Mouse (Mus musculus) limb, embryonic 15.5 days (tissue): ENCODE measurements around the gene Gigyf2. TPM values are rescaled to one million over a fixed set of nuclear protein-coding genes. Genes with fewer than 3 reads are reported as not detected.

ENCODE experiments used
- ATAC-seq: fragments of 200-750 bp; cut with Nextera tagmentation; 2 replicates; pipeline ENCODE4 v1.8.0; 2017; ENCODE audit warnings: low read depth, moderate TSS enrichment; ENCODE audit not compliant: insufficient number of reproducible peaks, low FRiP score, low TSS enrichment
- H3K27ac ChIP-seq: fragments of 300-500 bp; sonication (generic); 2 replicates; pipeline ENCODE4 v1.5.1; 2015; ENCODE audit warnings: moderate library complexity, mild to moderate bottlenecking, inconsistent platforms
- H3K27me3 ChIP-seq: fragments of 300-500 bp; sonication (generic); 2 replicates; pipeline ENCODE4 v1.6.1; 2015; ENCODE audit warnings: inconsistent platforms
- H3K36me3 ChIP-seq: fragments of 300-500 bp; sonication (generic); 2 replicates; pipeline ENCODE4 v1.6.1; 2015; ENCODE audit warnings: inconsistent platforms
- H3K4me1 ChIP-seq: fragments of 300-500 bp; sonication (generic); 2 replicates; pipeline ENCODE4 v1.6.1; 2015; ENCODE audit warnings: inconsistent platforms
- H3K4me2 ChIP-seq: fragments of 300-500 bp; sonication (generic); 2 replicates; pipeline ENCODE4 v1.6.1; 2015; ENCODE audit warnings: mild to moderate bottlenecking, inconsistent platforms
- H3K4me3 ChIP-seq: fragments of 300-500 bp; sonication (generic); 2 replicates; pipeline ENCODE4 v1.5.1; 2015; ENCODE audit warnings: mild to moderate bottlenecking, inconsistent platforms
- H3K9ac ChIP-seq: fragments of 300-500 bp; sonication (generic); 2 replicates; pipeline ENCODE4 v1.6.1; 2015; ENCODE audit warnings: inconsistent platforms
- H3K9me3 ChIP-seq: fragments of 300-500 bp; sonication (generic); 2 replicates; pipeline ENCODE4 v1.6.1; 2016; ENCODE audit warnings: inconsistent platforms
- WGBS: fragments of 180-500 bp; shearing (Covaris S2); methylation state at CpG from one replicate; pipeline ENCODE4 v1.1.7; 2015; 5-methylcytosine and 5-hydroxymethylcytosine counted together
- polyA plus RNA-seq: library from polyadenylated mRNA; unstranded; fragments of >200 nt; fragmentation: Nextera tagmentation; extraction: Ambion mirVana; gene quantifications from 2 replicates; pipeline ENCODE4 v1.2.1, GENCODE M21; 2015

Gene Gigyf2
- polyA plus RNA-seq: 49.6 and 57.5 TPM in 2 replicates

DNA sequence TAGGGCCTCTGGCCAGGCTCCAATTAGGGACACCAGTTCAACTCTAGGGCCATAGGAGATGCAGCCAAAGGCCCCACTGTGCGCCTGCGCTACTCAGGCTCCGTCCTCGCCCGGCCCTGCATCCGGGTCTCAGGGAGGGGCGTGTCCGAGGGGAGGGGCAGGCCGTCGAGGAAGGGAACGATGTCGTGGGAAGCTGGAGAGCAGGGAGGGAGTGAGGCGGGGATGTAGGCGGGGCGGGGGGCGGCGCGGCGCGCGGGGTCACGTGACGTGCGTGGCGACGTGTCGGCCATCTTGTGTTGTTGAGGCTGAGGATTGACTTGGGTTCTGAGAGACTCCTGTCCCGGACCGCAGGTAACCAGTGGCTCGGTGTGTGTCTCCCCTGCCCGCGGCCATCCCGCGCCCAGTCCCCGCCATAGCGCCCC, at the start of gene Gigyf2:
Gene Gigyf2 (plus strand): TSS at position 257 of the 422 bp plus-strand sequence.
- ATAC-seq: peak; percentile 98
- peak within 1 kb of the TSS; percentile 95 for H3K4me3 ChIP-seq
- no peaks in the 10 kb centered on the region for H3K27me3 ChIP-seq
- WGBS: under 1% methylated on average over 31 of the region's 36 CpGs
- H3K4me1 ChIP-seq: 0 out of 2 replicates have a peak, but pooled peaks cover 5% of the 10 kb centered on the region
- H3K9ac ChIP-seq: peak within 1 kb of the TSS; percentile 96
- peak within 1 kb of the TSS; percentile 94 for H3K27ac ChIP-seq
- peak within 1 kb of the TSS; percentile 63 for H3K4me2 ChIP-seq
- 0 out of 2 replicates have a peak, but pooled peaks cover 3% of the 10 kb centered on the region for H3K36me3 ChIP-seq
- H3K9me3 ChIP-seq: no peaks in the 10 kb centered on the region

DNA sequence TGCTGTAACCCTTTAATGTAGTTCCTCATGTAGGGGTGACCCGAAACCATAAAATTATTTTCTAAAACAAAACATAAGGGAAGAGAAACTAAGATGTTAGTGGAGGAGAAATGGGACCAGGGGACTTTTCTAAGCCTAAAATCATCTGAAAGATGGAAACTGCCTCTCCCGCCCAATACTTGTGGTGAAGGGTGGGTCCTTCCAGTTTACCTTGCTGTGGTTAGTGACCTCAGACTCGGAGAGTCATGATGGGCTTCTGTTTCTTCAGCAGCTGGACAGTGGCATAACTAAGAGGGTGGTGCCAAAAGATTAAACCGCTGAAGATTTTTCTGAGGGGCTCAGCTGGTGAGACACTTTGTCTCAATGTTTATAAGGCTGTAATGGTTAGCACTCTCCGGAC, 46.5 kb upstream of the Gigyf2 start:
- Histone ChIP-seq H3K9ac (no peak overlapping the region), H3K4me3 (no peak overlapping the region), H3K27me3 (no peaks in the 10 kb centered on the region), H3K4me1 (no peaks in the 10 kb centered on the region), H3K4me2 (no peak overlapping the region), H3K27ac (no peak overlapping the region), H3K36me3 (no peaks in the 10 kb centered on the region), H3K9me3 (no peaks in the 10 kb centered on the region)
- 74% methylated on average over 5 of the region's 5 CpGs for WGBS
- ATAC-seq: no peak

DNA sequence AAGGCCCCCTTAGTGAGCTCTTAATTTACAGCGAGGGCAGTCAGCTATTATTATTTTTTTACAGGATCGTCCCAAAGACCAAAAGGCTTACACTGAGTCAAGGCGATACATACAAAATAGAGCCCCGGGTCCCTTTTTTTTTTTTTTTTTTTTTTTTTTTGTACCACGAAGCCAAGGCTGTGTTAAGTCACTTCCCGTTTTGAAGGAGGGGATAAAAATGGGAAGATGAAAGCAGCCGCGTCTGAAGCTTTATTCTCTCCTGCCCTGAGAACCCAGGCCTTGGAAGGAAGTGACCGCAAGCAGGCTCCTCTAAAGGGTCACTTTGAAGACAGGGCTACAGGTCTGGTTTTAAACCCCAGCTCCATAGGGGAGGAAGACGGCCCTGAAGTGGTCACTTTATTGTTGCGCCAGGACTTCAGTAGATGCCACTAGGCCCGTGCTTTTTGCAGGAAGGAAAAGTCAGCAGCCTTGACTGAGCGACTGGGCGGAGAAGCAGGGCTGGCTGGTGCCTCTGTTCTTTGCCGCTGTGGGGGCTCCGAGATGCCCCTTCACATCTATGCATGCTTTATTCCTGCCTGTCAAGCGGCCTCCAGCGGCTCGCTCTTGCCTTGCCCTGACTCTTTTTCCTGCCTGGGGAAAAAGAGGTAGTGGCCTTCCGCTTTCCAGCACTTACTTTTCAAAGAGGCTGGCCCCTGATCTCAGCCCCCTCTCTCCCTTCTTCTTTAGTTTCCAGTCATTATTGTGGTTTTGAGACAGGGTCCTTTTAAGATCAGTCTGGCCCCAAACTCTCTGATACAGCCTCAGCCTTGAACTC, 45.0 kb upstream of the Gigyf2 start:
- H3K27me3 ChIP-seq: no peaks in the 10 kb centered on the region
- no peak overlapping the region for H3K4me3 ChIP-seq
- no peak overlapping the region for H3K4me2 ChIP-seq
- H3K4me1 ChIP-seq: no peaks in the 10 kb centered on the region
- no peaks in the 10 kb centered on the region for H3K9me3 ChIP-seq
- WGBS: 24% methylated on average over 20 of the region's 20 CpGs
- H3K27ac ChIP-seq: no peak overlapping the region
- H3K9ac ChIP-seq: no peak overlapping the region
- no peak for ATAC-seq
- no peaks in the 10 kb centered on the region for H3K36me3 ChIP-seq

DNA sequence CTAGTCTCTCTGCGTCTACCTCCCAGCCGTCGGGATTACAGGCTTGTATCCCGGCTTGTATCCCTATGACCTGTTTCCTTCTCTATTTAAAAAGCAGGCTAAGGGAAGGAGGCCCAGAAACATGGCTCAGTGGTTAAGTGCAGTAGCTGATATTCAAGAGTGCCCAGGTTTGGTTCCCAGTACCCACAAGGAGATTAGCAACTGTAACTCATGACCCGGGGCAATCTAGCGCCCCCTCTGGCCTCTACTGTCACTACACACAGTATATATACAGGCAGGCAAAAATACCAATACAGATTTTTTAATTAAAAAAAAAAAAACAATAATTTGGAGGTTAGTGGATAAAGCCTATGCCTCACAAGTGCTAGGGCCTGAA, 44.4 kb upstream of the Gigyf2 start:
- Histone ChIP-seq H3K9me3 (no peaks in the 10 kb centered on the region), H3K27me3 (no peaks in the 10 kb centered on the region), H3K4me2 (no peak overlapping the region), H3K9ac (no peak overlapping the region), H3K36me3 (no peaks in the 10 kb centered on the region), H3K4me3 (no peak overlapping the region), H3K4me1 (no peaks in the 10 kb centered on the region), H3K27ac (no peak overlapping the region)
- WGBS: 70% methylated on average over 6 of the region's 6 CpGs
- ATAC-seq: no peak

DNA sequence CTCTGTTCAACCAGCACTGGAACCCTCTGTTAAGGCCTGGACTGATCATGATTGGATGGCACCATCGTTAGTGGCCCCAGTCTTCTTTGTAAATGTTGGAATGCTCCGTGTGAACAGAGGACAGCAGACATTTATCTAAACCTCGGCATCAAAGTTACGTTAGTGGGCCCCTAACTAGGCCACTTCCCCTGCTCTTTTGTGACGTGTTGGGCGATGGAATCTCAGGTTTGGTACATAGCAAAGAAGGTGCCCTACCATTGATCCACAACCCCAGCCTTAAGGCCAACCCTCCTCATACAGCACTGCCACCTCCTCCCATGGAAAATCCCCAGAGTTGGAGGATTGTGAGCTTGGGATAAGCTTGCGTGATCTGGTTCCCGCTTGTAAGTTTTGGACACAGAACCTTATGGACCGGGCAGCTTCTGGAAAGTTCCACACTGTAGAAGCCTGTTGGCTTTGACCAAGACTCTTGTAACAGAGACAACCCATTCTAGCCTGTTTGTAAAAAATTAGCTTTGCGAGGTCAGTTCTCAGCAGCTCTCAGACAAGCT, 43.3 kb upstream of the Gigyf2 start:
- 80% methylated on average over 10 of the region's 10 CpGs for WGBS
- H3K4me3 ChIP-seq: no peak overlapping the region
- no peak for ATAC-seq
- H3K9me3 ChIP-seq: no peaks in the 10 kb centered on the region
- H3K27me3 ChIP-seq: no peaks in the 10 kb centered on the region
- H3K9ac ChIP-seq: no peak overlapping the region
- no peak overlapping the region for H3K27ac ChIP-seq
- no peak overlapping the region for H3K4me2 ChIP-seq
- H3K36me3 ChIP-seq: no peaks in the 10 kb centered on the region
- no peaks in the 10 kb centered on the region for H3K4me1 ChIP-seq

DNA sequence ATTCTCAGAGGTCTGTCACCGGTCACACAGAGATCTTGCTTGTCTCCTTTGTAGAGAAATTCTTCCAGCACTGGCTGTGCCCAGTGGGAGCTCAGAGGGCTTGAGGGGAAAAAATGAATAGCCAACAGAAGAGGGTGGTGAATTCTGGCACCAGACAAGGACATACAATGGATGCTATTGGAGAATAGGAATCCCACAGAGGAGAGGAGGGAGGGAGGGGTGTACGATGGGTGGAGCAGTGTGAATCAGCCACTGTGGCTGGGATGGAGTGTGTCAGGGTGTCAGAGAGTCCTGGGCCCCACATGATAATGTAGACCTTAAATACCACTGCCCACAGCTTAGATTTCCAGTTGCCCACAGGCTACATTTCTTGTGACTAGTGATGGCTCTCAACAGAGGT, 39.7 kb upstream of the Gigyf2 start:
- WGBS: 84% methylated on average over 2 of the region's 2 CpGs

DNA sequence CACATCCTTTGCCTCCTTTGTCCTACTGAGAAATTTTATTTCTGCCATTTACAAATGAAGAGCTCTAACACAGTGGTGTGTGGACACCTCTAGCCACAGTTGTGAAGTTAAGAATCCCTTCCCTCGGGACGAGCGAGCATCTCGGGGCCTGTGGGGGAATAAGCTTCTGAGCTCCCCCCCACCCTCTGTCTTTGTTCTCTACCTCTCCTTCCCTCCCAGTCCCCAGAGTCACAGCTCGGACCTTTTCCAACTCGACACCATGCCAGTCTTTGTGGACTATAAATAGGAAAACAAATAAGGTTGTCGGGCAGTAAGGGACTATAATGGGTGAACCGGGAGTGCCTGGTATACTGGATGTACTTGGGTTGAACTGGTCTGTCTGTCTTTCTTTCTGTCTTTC, 35.4 kb upstream of the Gigyf2 start:
- Histone ChIP-seq H3K9me3 (no peaks in the 10 kb centered on the region), H3K4me1 (no peaks in the 10 kb centered on the region), H3K27ac (no peak overlapping the region), H3K4me3 (no peak overlapping the region), H3K36me3 (no peaks in the 10 kb centered on the region), H3K27me3 (no peaks in the 10 kb centered on the region), H3K9ac (no peak overlapping the region), H3K4me2 (no peak overlapping the region)
- 66% methylated on average over 8 of the region's 8 CpGs for WGBS
- no peak for ATAC-seq

More for the DNA sequence above, 39.7 kb upstream of the Gigyf2 start:
- H3K27ac ChIP-seq: no peak overlapping the region
- no peaks in the 10 kb centered on the region for H3K27me3 ChIP-seq
- H3K36me3 ChIP-seq: no peaks in the 10 kb centered on the region
- no peak overlapping the region for H3K9ac ChIP-seq
- no peak overlapping the region for H3K4me3 ChIP-seq
- no peaks in the 10 kb centered on the region for H3K9me3 ChIP-seq
- no peak for ATAC-seq
- H3K4me1 ChIP-seq: no peaks in the 10 kb centered on the region
- H3K4me2 ChIP-seq: no peak overlapping the region

DNA sequence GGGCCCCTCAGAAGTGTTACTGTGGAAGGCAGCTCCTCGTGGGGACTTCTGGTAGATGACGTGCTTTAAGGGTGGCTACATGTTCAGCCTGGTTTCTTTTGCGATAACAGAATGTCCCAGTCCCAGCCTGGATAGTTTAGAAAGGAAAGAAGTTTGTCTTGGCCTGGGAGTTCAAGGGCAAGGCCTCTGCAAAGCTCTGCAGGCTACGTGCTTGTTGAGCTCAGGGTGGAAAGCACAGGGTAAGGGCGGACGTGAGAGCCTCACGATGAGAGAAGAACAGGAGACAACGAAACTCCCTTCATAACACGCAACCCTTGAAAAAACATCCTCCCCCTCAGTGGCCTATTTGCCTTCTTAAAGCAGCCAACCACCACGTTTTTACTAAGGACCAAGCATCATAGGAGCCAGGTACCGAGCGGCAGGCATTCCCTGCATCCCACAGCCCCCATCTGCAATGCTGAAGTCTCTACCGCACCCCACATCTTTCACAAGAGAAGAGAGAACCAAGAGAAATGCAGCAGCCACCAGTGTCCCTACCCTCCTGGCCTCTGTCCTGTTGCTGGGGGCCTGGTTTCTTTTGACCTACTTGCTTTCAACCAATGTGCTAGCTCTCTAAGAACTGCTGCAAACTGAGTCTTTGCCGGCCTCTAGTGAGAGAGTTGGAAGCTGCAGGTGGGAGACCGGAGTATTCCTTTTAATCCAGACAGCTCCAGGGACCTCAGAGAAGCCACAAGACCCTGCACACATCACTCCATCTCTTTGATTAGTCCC, 34.2 kb upstream of the Gigyf2 start:
- no peak for ATAC-seq
- Histone ChIP-seq H3K9me3 (no peaks in the 10 kb centered on the region), H3K4me1 (no peaks in the 10 kb centered on the region), H3K4me2 (no peak overlapping the region), H3K27me3 (no peaks in the 10 kb centered on the region), H3K27ac (no peak overlapping the region), H3K4me3 (no peak overlapping the region), H3K9ac (no peak overlapping the region), H3K36me3 (no peaks in the 10 kb centered on the region)
- WGBS: 65% methylated on average over 15 of the region's 15 CpGs

DNA sequence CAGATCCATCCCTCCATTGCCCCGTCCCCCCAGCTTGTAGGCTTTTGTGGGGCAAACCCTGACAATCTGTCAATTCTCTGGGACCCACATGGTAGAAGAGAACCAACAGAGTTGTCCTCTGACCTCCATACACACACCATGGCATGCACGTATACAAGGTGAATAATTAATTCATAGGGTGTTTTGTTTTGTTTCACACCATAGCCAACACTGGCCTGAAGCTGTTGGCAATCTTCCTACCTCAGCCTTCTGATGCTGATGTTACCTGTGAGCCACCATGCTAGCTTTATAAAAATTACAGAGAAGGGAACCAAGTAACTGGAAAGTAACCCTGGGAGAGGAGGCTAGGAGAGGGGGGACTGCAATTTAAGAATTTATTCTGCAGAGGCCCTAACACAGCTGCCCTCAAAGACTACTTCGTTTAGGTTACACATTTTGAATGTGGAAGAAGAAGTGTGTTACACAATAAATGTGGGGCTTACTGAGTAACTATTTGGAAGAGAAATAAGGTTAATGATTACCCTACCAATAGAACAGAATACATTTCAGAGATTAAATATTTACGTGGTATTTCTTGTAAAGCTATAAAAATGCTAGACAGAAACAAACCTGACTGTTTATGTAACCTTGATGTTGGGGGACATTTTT, 32.6 kb upstream of the Gigyf2 start:
- WGBS: 67% methylated on average over 4 of the region's 4 CpGs
- H3K9me3 ChIP-seq: no peaks in the 10 kb centered on the region
- no peak overlapping the region for H3K4me2 ChIP-seq
- H3K27ac ChIP-seq: no peak overlapping the region
- H3K36me3 ChIP-seq: no peaks in the 10 kb centered on the region
- H3K9ac ChIP-seq: no peak overlapping the region
- no peaks in the 10 kb centered on the region for H3K4me1 ChIP-seq
- H3K4me3 ChIP-seq: no peak overlapping the region
- no peaks in the 10 kb centered on the region for H3K27me3 ChIP-seq
- ATAC-seq: no peak

DNA sequence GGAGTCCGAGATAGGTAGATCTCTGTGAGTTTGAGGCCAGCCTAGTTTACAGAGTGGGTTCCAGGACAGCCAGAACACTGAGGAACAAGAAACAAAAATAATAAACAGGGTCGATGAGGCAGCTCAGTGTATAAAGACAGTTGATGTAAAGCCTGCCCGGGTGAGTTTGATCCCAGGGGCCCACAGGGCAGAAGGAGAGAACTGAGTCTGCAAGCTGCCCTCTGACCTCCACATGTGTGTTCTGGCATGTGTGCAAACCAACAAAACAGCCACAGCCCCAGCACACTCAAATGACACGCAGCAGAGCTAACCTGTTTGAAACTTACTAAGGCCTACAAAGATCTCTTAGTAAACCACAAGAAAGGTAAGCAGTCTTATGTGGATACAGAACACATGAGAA, 31.8 kb upstream of the Gigyf2 start:
- H3K27me3 ChIP-seq: no peaks in the 10 kb centered on the region
- H3K4me3 ChIP-seq: no peak overlapping the region
- H3K27ac ChIP-seq: no peak overlapping the region
- no peaks in the 10 kb centered on the region for H3K36me3 ChIP-seq
- no peaks in the 10 kb centered on the region for H3K9me3 ChIP-seq
- ATAC-seq: no peak
- H3K9ac ChIP-seq: no peak overlapping the region
- WGBS: 57% methylated on average over 4 of the region's 4 CpGs
- no peak overlapping the region for H3K4me2 ChIP-seq
- H3K4me1 ChIP-seq: no peaks in the 10 kb centered on the region

DNA sequence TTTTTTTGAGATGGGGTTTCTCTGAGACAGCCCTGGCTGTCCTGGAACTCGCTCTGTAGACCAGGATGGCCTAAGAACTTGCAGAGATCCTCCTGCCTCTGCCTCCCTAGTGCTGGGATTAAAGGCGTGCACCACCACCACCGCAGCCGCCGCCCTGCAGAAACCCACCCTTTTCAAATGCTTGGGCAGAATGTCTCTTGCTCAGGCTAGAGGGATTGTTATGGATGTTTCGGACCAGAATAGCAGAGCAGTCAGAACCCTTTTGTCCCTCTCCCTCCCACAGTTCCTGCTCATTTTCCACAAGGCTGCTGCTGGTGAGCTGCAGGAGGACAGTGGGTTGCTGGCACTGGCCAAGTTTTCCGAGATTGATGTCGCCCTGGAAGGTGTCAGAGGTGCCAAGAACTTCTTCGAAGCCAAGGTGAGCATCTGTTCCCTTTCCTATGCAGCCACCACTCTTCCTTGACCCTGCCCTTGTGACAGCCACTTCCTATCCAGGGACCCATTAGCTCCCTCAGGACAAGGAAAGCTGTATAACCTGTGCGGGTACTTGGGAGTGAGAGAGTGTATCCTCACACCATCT, 29.4 kb upstream of the Gigyf2 start:
- H3K4me3 ChIP-seq: no peak overlapping the region
- no peaks in the 10 kb centered on the region for H3K36me3 ChIP-seq
- no peak overlapping the region for H3K27ac ChIP-seq
- H3K4me1 ChIP-seq: no peaks in the 10 kb centered on the region
- no peaks in the 10 kb centered on the region for H3K27me3 ChIP-seq
- WGBS: 83% methylated on average over 10 of the region's 10 CpGs
- H3K4me2 ChIP-seq: no peak overlapping the region
- H3K9me3 ChIP-seq: no peaks in the 10 kb centered on the region
- no peak for ATAC-seq
- H3K9ac ChIP-seq: no peak overlapping the region
